Mouse (Mus musculus) B cell, adult 2 months (primary cell): ENCODE measurements around the gene Rpl23a.

ENCODE experiments used
- DNase-seq, 2 experiments: peaks; one replicate each; pipeline ENCODE4 v3.0.0; 2022

Rpl23a gene

GRCm38 (mm10) chr11:78166161-78166560, 17.2 kb downstream of the Rpl23a start:
- DNase-seq: no peak

- DNase-seq: no peak
Observed at GRCm38 (mm10) chr11:78165761-78166109, 17.6 kb downstream of the Rpl23a start.

- peak; percentile 86 to 88 for DNase-seq
Observed at GRCm38 (mm10) chr11:78164924-78165760, 18.2 kb downstream of the Rpl23a start, which contains the start of gene Traf4. Traf4 (minus strand) TSS chr11:78165589.

- DNase-seq: no peak
Observed at GRCm38 (mm10) chr11:78164604-78164923, 18.8 kb downstream of the Rpl23a start.

GRCm38 (mm10) chr11:78163681-78164603, 19.4 kb downstream of the Rpl23a start:
- peak; percentile 37 to 44 for DNase-seq

- no peak for DNase-seq
Observed at GRCm38 (mm10) chr11:78163045-78163444, 20.3 kb downstream of the Rpl23a start.

- no peak for DNase-seq
Observed at GRCm38 (mm10) chr11:78162504-78162903, 20.9 kb downstream of the Rpl23a start.

- no peak for DNase-seq
Observed at GRCm38 (mm10) chr11:78161968-78162367, 21.4 kb downstream of the Rpl23a start.

GRCm38 (mm10) chr11:78161169-78161568, 22.2 kb downstream of the Rpl23a start:
- no peak for DNase-seq

GRCm38 (mm10) chr11:78160675-78161074, 22.7 kb downstream of the Rpl23a start:
- no peak for DNase-seq

- DNase-seq: no peak
Observed at GRCm38 (mm10) chr11:78160171-78160570, 23.2 kb downstream of the Rpl23a start.

- no peak for DNase-seq
Observed at GRCm38 (mm10) chr11:78159557-78159956, 23.8 kb downstream of the Rpl23a start.

GRCm38 (mm10) chr11:78159096-78159495, 24.3 kb downstream of the Rpl23a start:
- DNase-seq: peak; percentile 83 to 87

- no peak for DNase-seq
Observed at GRCm38 (mm10) chr11:78156156-78156699, 27.2 kb downstream of the Rpl23a start.

- DNase-seq: no peak
Observed at GRCm38 (mm10) chr11:78155674-78156073, 27.7 kb downstream of the Rpl23a start.

- no peak for DNase-seq
Observed at GRCm38 (mm10) chr11:78153778-78154177, 29.6 kb downstream of the Rpl23a start.

- DNase-seq: no peak
Observed at GRCm38 (mm10) chr11:78152299-78153231, 30.8 kb downstream of the Rpl23a start.

- no peak for DNase-seq
Observed at GRCm38 (mm10) chr11:78151161-78151560, 32.2 kb downstream of the Rpl23a start.

- no peak for DNase-seq
Observed at GRCm38 (mm10) chr11:78146707-78147543, 36.5 kb downstream of the Rpl23a start.

- DNase-seq: no peak
Observed at GRCm38 (mm10) chr11:78146168-78146567, 37.2 kb downstream of the Rpl23a start.

GRCm38 (mm10) chr11:78143520-78143919, 39.9 kb downstream of the Rpl23a start:
- DNase-seq: no peak
